Mouse (Mus musculus): ENCODE results near the gene Prcp. TPM values are rescaled to one million over a fixed set of nuclear protein-coding genes. Genes with fewer than 3 reads are reported as not detected.
A peak's percentile ranks its signal among the peaks of the same experiment; 100 is the strongest.
"Not testable (repeated sequence)": the region's sequence is repeated elsewhere in the genome, so short reads cannot be mapped to it uniquely, and the experiment has no call there.

The Prcp gene
- polyA plus RNA-seq, 1 experiment from 2014 or later, result 30.0 TPM

GRCm38 (mm10) chr7:92896036-92896435, 21.8 kb downstream of the Prcp start:
- ATAC-seq (no peak), DNase-seq (ENCODE audit: low spot score) (no peak)
- Histone ChIP-seq H3K4me3 (ENCODE audit: low read depth, low read length) (no peak overlapping the region), H3K36me3 (ENCODE audit: insufficient read depth, low read length) (no peaks in the 10 kb centered on the region), H3K9me3 (ENCODE audit: low read length) (no peaks in the 10 kb centered on the region), H3K9ac (replicated peaks; ENCODE audit: low read depth) (no peak overlapping the region), H3K27me3 (replicated peaks; ENCODE audit: insufficient read depth, low read length) (no peaks in the 10 kb centered on the region), H3K4me2 (replicated peaks; ENCODE audit: low read depth, low read length) (no peak overlapping the region), H3K4me1 (ENCODE audit: insufficient read depth, low read depth, low read length) (no peaks in the 10 kb centered on the region), H3K27ac (ENCODE audit: low read length) (no peak overlapping the region)
- 66% methylated on average over 5 of the region's 5 CpGs for WGBS
- TF ChIP-seq CTCF (IDR thresholded peaks at IDR 0.05), result no peak
- TF ChIP-seq EP300 (IDR thresholded peaks at IDR 0.05), result no peak

DNA sequence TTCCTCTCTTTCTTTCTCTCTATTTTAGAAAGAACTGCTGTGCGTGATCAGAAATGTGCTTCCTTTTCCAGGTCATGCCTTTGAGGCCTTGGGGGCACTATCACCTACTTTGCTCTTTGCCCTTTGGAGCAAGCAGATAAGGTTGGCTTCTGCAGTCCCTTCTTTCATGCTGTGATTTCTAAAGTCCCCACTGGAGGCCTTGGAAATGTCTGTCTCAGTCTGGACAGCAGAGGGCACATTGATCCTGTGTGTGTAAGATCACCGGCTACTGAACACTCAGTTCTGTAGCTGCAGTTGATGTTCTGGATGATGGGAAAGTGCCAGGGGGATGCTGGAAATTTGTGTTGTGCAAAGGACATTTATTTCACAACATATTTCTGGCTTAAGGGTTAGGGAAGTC, 22.8 kb downstream of the Prcp start:
- no peak overlapping the region for H3K4me3 ChIP-seq (ENCODE audit: low read depth, low read length)
- H3K27ac ChIP-seq (ENCODE audit: low read length), result no peak overlapping the region
- WGBS, result 37% methylated on average over 2 of the region's 2 CpGs
- H3K4me2 ChIP-seq (replicated peaks; ENCODE audit: low read depth, low read length), result no peak overlapping the region
- no peak for ATAC-seq
- DNase-seq (ENCODE audit: low spot score), result peak; percentile 32
- no peaks in the 10 kb centered on the region for H3K27me3 ChIP-seq (replicated peaks; ENCODE audit: insufficient read depth, low read length)
- H3K36me3 ChIP-seq (ENCODE audit: insufficient read depth, low read length), result no peaks in the 10 kb centered on the region
- H3K9me3 ChIP-seq (ENCODE audit: low read length), result no peaks in the 10 kb centered on the region
- H3K9ac ChIP-seq (replicated peaks; ENCODE audit: low read depth), result no peak overlapping the region
- TF ChIP-seq EP300 (IDR thresholded peaks at IDR 0.05) (no peak), CTCF (IDR thresholded peaks at IDR 0.05) (peak; percentile 69)
- no peaks in the 10 kb centered on the region for H3K4me1 ChIP-seq (ENCODE audit: insufficient read depth, low read depth, low read length)

GRCm38 (mm10) chr7:92903360-92904038, 29.2 kb downstream of the Prcp start:
- H3K4me1 ChIP-seq (ENCODE audit: insufficient read depth, low read depth, low read length), result no peaks in the 10 kb centered on the region
- 35% methylated on average over 7 of the region's 7 CpGs for WGBS

GRCm38 (mm10) chr7:92904285-92904684, 30.0 kb downstream of the Prcp start:
- H3K4me1 ChIP-seq (ENCODE audit: insufficient read depth, low read depth, low read length); H3K4me3 ChIP-seq (ENCODE audit: low read depth, low read length); H3K4me2 ChIP-seq (replicated peaks; ENCODE audit: low read depth, low read length); H3K36me3 ChIP-seq (ENCODE audit: insufficient read depth, low read length); H3K9ac ChIP-seq (replicated peaks; ENCODE audit: low read depth); H3K9me3 ChIP-seq (ENCODE audit: low read length); H3K27ac ChIP-seq (ENCODE audit: low read length); DNase-seq (ENCODE audit: low spot score); H3K27me3 ChIP-seq (replicated peaks; ENCODE audit: insufficient read depth, low read length): not testable (repeated sequence)
- peak; percentile 43; the same call in 1 of the 2 replicates for ATAC-seq
- 25% methylated on average over 7 of the region's 7 CpGs for WGBS

More at GRCm38 (mm10) chr7:92903360-92904038, 29.2 kb downstream of the Prcp start:
- TF ChIP-seq EP300 (IDR thresholded peaks at IDR 0.05) (no peak), CTCF (IDR thresholded peaks at IDR 0.05) (peak; percentile 94)
- Histone ChIP-seq H3K4me3 (ENCODE audit: low read depth, low read length) (no peak overlapping the region), H3K9me3 (ENCODE audit: low read length) (no peaks in the 10 kb centered on the region), H3K4me2 (replicated peaks; ENCODE audit: low read depth, low read length) (no peak overlapping the region), H3K27me3 (replicated peaks; ENCODE audit: insufficient read depth, low read length) (no peaks in the 10 kb centered on the region), H3K9ac (replicated peaks; ENCODE audit: low read depth) (no peak overlapping the region), H3K36me3 (ENCODE audit: insufficient read depth, low read length) (no peaks in the 10 kb centered on the region), H3K27ac (ENCODE audit: low read length) (no peak overlapping the region)
- ATAC-seq, result peak; percentile 94
- peak; percentile 85 for DNase-seq (ENCODE audit: low spot score)

GRCm38 (mm10) chr7:92920172-92920856, 46.0 kb downstream of the Prcp start:
- Histone ChIP-seq H3K36me3 (ENCODE audit: insufficient read depth, low read length) (no peaks in the 10 kb centered on the region), H3K27me3 (replicated peaks; ENCODE audit: insufficient read depth, low read length) (no peaks in the 10 kb centered on the region), H3K9me3 (ENCODE audit: low read length) (no peaks in the 10 kb centered on the region), H3K4me3 (ENCODE audit: low read depth, low read length) (no peak overlapping the region), H3K4me2 (replicated peaks; ENCODE audit: low read depth, low read length) (no peak overlapping the region), H3K4me1 (ENCODE audit: insufficient read depth, low read depth, low read length) (no peaks in the 10 kb centered on the region), H3K9ac (replicated peaks; ENCODE audit: low read depth) (no peak overlapping the region), H3K27ac (ENCODE audit: low read length) (no peak overlapping the region)
- WGBS, result 73% methylated on average over 6 of the region's 6 CpGs
- DNase-seq (ENCODE audit: low spot score) (no peak), ATAC-seq (no peak)
- no peak for TF ChIP-seq EP300 (IDR thresholded peaks at IDR 0.05)
- TF ChIP-seq CTCF (IDR thresholded peaks at IDR 0.05), result no peak

- ATAC-seq, result no peak
- Histone ChIP-seq H3K36me3 (ENCODE audit: insufficient read depth, low read length) (no peaks in the 10 kb centered on the region), H3K4me2 (replicated peaks; ENCODE audit: low read depth, low read length) (no peak overlapping the region), H3K27ac (ENCODE audit: low read length) (no peak overlapping the region), H3K4me3 (ENCODE audit: low read depth, low read length) (no peak overlapping the region), H3K4me1 (ENCODE audit: insufficient read depth, low read depth, low read length) (no peaks in the 10 kb centered on the region), H3K27me3 (replicated peaks; ENCODE audit: insufficient read depth, low read length) (no peaks in the 10 kb centered on the region), H3K9me3 (ENCODE audit: low read length) (no peaks in the 10 kb centered on the region), H3K9ac (replicated peaks; ENCODE audit: low read depth) (no peak overlapping the region)
- TF ChIP-seq EP300 (IDR thresholded peaks at IDR 0.05) (no peak), CTCF (IDR thresholded peaks at IDR 0.05) (no peak)
- 58% methylated on average over 2 of the region's 2 CpGs for WGBS
- no peak for DNase-seq (ENCODE audit: low spot score)
Measured at GRCm38 (mm10) chr7:92920857-92921172, 46.5 kb downstream of the Prcp start.

All from lung, postnatal 0 days (tissue).